Mouse (Mus musculus) CD8-positive naive resting alpha-beta T cell, adult 2 months (primary cell): ENCODE data around the gene Rpl27.
A peak's percentile ranks its signal among the peaks of the same experiment; 100 is the strongest.
"Not testable (repeated sequence)": the region's sequence is repeated elsewhere in the genome, so short reads cannot be mapped to it uniquely, and the experiment has no call there.

Experiments used
- DNase-seq, 2 experiments: peaks; one replicate each; pipeline ENCODE4 v3.0.0; 2022; ENCODE audit warnings: low read depth in 2 of 2, low spot score in 2 of 2

The Rpl27 gene

GRCm38 (mm10) chr11:101447786-101448185, 5.7 kb downstream of the Rpl27 start:
- DNase-seq, result no peak

- DNase-seq, result peak; percentile 48 to 64
Observed at GRCm38 (mm10) chr11:101448274-101448746, 6.2 kb downstream of the Rpl27 start, which contains the start of gene Ifi35. Gene Ifi35 (plus strand): TSS chr11:101448407.

- DNase-seq, result no peak
Observed at GRCm38 (mm10) chr11:101448899-101449298, 6.8 kb downstream of the Rpl27 start.

GRCm38 (mm10) chr11:101449596-101449995, 7.5 kb downstream of the Rpl27 start:
- not testable (repeated sequence) for DNase-seq

GRCm38 (mm10) chr11:101450394-101450793, 8.3 kb downstream of the Rpl27 start:
- no peak for DNase-seq

GRCm38 (mm10) chr11:101451536-101451935, 9.4 kb downstream of the Rpl27 start:
- DNase-seq, result no peak

- DNase-seq, result no peak
Observed at GRCm38 (mm10) chr11:101452093-101452774, 10.1 kb downstream of the Rpl27 start.

GRCm38 (mm10) chr11:101454702-101455101, 12.6 kb downstream of the Rpl27 start:
- DNase-seq, result no peak

- no peak for DNase-seq
Observed at GRCm38 (mm10) chr11:101455627-101456026, 13.5 kb downstream of the Rpl27 start.

GRCm38 (mm10) chr11:101457631-101458030, 15.5 kb downstream of the Rpl27 start:
- DNase-seq, result no peak

GRCm38 (mm10) chr11:101458217-101458616, 16.1 kb downstream of the Rpl27 start:
- no peak for DNase-seq

- no peak for DNase-seq
Observed at GRCm38 (mm10) chr11:101459716-101460115, 17.6 kb downstream of the Rpl27 start.

- DNase-seq, result no peak
Observed at GRCm38 (mm10) chr11:101460321-101460720, 18.2 kb downstream of the Rpl27 start.

- DNase-seq, result no peak
Observed at GRCm38 (mm10) chr11:101462141-101462540, 20.0 kb downstream of the Rpl27 start.

- no peak for DNase-seq
Observed at GRCm38 (mm10) chr11:101462583-101463440, 20.7 kb downstream of the Rpl27 start.

- no peak for DNase-seq
Observed at GRCm38 (mm10) chr11:101464211-101465100, 22.4 kb downstream of the Rpl27 start, which contains the start of gene Rnd2. Gene Rnd2 (plus strand): TSS chr11:101464999.

GRCm38 (mm10) chr11:101465101-101465868, 23.2 kb downstream of the Rpl27 start:
- peak; percentile 47 to 60 for DNase-seq

GRCm38 (mm10) chr11:101465869-101466551, 23.9 kb downstream of the Rpl27 start, which contains the start of gene Vat1:
Gene Vat1 (minus strand): TSS chr11:101466230.
- DNase-seq, result peak; percentile 35 to 36

GRCm38 (mm10) chr11:101466552-101466950, 24.5 kb downstream of the Rpl27 start:
- not testable (repeated sequence) for DNase-seq
